Mouse (Mus musculus) frontal cortex, postnatal 14 days (tissue): ENCODE data around the gene Marveld2.

Experiments used
- DNase-seq, 2 experiments: peaks; one replicate each; pipeline ENCODE4 v3.0.0; 2022; ENCODE audit warnings: low spot score in 2 of 2

The Marveld2 gene

GRCm38 (mm10) chr13:100600317-100600716 is 16.5 kb downstream of the Marveld2 start:
- no peak for DNase-seq

GRCm38 (mm10) chr13:100597284-100597683 is 19.5 kb downstream of the Marveld2 start:
- DNase-seq = no peak

DNA sequence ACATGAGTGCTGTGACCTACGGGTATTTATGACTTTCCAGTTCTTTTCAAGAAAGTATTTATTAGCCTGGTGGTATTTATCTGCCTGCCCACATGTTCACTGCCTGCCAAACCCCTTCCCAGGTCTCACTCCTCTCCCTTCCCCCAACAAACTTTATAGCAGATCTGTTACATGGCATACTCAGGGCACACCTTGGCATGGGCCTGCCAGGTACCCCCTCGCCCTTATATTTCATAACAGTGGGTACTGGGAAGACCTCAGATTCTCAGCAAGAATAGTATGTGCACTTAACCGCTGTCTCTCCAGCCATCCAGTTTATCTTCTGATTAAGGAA is 21.3 kb downstream of the Marveld2 start:
- DNase-seq = no peak

DNA sequence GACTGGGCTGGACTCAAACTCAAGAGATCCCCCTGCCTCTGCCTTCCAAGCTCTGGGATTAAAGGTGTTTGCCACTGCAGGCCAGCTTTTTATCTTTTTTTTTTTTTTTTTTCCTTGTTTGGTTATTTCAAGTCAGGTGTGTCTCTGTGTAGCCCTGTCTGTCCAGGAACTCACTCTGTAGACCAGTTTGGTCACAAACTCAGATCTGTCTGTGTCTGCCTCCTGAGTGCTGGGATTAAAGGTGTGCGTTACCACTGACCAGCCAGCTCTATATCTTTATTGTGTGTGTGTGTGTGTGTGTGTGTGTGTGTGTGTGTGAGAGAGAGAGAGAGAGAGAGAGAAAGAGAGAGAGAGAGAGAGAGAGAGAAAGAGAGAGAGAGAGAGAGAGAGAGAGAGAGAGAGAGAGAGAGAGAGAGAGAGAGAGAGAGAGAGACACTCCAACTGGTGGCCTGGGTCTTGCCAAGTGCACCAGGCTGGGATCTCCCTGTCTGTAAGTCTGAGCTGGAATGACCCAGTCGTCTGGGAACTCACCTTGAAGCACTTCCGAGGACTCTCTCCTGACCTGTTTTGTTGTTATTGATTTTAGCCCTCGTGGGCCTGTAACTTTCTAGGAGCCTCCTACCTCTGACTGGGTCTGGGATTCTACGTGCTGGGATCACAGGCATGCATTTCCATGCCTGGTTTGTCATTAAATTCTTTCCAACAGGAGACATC is 21.8 kb downstream of the Marveld2 start:
- DNase-seq = no peak

DNA sequence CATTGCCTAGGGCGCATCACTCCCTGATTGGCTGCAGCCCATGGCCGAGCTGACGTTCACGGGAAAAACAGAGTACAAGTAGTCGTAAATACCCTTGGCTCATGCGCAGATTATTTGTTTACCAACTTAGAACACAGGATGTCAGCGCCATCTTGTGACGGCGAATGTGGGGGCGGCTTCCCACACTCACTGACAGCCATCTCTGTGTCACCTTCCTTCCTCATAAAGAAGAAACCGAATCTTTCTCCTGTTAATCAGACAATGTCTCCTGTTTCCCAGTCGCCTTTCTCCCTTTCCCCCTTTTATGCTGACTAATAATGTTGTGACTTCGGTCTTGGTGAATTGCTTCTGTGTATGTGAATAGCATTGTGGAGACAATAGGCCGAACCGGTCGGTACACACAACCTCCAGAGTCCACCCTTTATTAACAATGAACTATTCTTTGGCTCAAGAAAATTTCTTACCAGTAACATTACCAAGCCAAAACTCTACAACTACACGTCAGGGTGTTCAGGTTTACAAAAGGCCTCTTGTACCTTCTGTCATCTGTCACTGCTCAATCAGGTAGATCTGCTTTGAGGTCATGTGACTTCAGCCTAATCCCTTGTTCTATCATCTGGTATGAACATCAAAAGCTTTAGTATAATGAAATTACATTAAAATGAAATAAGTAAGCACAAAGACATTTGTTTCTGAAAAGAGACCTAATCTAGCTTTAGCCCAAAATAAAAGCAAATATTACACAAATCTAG is 22.6 kb downstream of the Marveld2 start:
- DNase-seq = peak; percentile 19 to 21

DNA sequence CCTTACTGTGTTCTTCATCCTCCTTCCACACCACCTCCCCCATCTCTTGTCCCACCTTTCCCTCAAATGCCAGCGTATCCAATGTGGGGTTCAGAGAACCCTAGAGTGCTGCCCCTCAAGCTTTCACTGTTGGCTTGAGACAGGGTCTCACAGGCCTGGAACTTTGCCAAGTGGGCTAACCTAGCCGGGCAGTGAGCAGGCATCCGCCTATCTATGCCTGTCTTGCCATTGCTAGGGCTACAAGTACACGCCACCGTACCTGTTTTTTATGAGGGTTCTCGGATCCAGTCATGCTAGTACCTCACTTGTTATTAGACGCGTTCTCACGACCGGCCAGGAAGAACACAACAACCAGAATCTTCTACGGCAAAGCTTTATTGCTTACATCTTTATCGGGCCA is 28.1 kb downstream of the Marveld2 start:
- DNase-seq = no peak

GRCm38 (mm10) chr13:100582144-100582543 is 34.6 kb downstream of the Marveld2 start:
- no peak for DNase-seq

GRCm38 (mm10) chr13:100581701-100582100 is 35.1 kb downstream of the Marveld2 start:
- no peak for DNase-seq

DNA sequence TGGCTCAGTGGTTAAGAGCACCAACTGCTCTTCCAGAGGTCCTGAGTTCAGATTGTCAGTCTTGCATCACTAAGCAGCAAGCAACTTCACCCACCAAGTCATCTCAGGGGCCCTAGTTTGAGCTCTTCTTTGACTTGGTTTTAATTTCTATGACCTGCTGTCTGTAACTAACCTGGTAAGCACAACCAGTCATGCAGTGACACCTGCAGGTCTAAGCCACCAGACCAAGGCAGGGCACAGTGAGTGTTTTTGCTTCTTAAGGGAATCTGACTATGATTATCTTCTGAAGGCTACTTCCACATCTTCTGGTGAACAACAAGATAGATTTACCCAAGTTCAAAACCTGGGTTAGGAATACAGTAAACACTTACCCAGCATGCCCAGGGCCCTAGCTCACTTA is 36.8 kb downstream of the Marveld2 start:
- DNase-seq = no peak

DNA sequence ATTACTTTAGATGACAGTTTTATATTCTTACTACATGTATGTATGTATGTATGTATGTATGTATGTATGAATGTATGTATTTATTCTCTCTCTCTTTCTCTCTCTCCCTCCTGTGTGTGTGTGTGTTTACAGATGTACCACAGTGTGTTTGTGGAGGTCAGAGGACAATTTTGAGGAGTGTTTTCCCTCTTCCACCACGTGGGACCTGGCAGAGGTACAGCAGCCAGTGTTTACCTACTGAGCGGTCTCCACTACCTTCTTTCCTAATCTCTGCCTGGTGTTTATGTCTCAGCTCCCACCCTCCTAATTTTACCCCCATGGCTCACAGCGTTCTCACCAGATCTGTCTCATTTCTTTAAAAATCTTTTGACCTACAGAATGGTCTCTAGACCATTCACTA is 37.6 kb downstream of the Marveld2 start:
- no peak for DNase-seq

- no peak for DNase-seq
Observed at GRCm38 (mm10) chr13:100575950-100576349, 40.8 kb downstream of the Marveld2 start.

DNA sequence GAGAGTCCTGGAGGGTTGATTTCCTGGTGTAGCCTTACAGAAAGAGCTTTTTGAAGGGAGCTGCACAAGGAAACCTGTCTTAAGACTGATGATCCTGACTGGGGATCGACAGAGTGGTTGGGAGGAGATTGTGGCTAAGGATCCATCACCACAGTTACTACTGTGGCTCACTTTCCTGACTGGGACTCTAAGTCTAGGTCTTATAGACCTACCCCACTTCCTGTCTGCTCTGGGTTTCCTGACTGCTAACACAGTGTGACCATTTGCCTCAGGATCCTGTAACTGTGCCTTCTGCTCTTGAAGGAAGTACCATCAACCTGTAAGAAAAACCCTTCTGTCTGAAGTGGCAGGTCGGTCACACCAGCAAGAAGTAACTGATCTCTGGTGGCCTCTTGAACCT is 46.1 kb downstream of the Marveld2 start:
- DNase-seq = no peak

- no peak for DNase-seq
Observed at GRCm38 (mm10) chr13:100568359-100568758, 48.4 kb downstream of the Marveld2 start.

DNA sequence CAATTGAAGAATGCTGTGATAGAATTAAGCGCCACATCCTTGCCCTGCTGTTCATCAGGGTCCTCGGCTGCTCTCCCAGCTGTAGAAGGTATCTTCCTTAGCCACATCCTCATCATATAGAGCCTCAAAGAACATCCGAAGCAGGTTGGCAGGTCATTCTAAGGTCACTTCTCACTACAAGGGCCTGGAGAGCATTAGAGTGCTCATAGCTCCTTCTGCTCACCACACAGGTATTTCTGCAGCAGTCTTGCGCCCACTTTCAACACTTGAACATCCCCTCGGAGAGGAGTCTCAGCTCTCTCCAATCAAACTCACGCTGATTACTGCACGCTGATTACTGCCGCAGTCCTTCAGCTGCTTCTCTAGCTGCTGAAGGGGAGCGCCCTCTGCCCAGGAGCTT is 57.3 kb downstream of the Marveld2 start:
- DNase-seq = no peak

DNA sequence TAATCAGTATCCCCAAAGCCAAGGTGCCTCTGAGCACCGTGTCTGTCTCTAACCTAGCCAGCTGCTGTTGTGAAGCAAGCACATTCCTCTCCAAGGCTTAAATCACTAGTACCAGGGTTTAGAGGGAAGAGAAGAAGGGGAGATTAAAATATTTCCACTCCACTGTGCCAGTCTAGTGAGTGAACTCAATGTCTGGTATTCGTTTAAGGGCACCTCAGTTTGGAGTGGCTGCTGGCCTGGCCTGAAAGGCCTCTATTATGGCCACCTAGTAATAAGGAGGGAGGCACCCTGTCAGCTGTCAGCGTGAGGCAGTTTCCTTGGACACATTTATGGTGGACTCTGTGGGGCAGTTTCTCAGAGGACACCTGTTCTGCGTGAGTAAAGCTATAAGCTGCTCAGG is 59.8 kb downstream of the Marveld2 start:
- DNase-seq = no peak

- no peak for DNase-seq
Observed at GRCm38 (mm10) chr13:100553042-100553437, 63.7 kb downstream of the Marveld2 start.

- peak; percentile 12 to 17 for DNase-seq
Observed at GRCm38 (mm10) chr13:100552369-100553041, 64.3 kb downstream of the Marveld2 start, which contains the start of gene Ocln. TSS of gene Ocln (minus strand) at chr13:100552718.

- DNase-seq = peak in 1 of 2 experiments; percentile 5
Observed at GRCm38 (mm10) chr13:100552009-100552368, 64.8 kb downstream of the Marveld2 start.

DNA sequence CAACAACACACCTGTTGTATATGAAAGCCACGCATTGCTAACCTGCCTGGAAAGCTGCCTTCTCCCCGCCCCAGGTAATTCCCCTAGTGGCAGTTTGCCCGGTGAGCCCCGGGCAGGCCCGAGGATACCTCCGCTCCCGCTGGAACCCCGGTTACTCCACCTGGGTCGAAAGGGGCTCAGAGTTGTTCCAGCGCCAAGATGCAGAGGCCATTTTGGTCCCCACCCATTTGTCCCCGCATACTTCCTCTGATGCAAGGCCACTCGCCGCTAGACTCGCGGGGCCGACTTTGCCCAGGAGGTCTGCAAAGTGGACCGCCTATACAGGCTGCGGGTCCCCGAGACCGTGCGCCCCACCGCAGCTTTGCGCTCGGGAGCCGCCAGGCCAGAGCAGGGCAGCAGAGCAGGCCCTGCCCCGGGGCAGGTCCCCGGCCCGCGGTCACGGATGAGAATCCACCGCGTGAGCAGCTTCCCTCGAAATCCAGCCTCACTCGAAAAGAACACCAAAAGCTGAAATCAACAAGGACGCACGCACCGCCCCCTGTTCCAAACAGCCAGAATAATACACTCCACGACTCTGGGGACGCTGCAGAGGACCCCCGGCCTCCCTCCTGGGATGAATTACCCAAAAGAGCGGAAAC is 65.3 kb downstream of the Marveld2 start:
- DNase-seq = no peak

DNA sequence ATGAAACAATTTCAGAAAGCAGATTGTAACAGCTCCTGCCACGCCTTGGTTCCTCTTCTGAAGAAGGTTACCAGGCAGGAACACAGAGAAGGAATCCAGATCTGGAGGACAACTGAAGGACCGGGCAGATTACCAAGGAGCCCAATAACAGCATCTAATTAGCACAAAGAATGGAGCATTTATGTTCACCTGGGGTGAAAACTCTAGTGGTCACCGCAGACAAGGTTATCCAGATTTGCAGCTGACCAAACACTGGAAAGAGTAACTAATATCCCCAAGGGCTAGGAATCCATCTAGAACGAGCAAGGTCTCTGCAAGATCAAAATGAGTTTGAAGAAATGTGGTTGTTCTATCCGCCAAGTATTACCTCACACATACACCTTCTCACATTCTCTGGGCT is 69.5 kb downstream of the Marveld2 start:
- DNase-seq = no peak
